Mouse (Mus musculus) ES-Bruce4 (cell line): ENCODE data around the gene 6430548M08Rik.

Experiments used
- CTCF ChIP-seq: IDR thresholded peaks from one replicate; pipeline ENCODE4 v1.8.1; 2011; ENCODE audit warnings: low read depth, low read length
- EP300 ChIP-seq: IDR thresholded peaks from 2 replicates; pipeline ENCODE4 v1.6.1; 2011; ENCODE audit warnings: low read depth, low read length; ENCODE audit not compliant: insufficient read depth
- POLR2A ChIP-seq: IDR thresholded peaks from one replicate; pipeline ENCODE4 v1.8.1; 2011; ENCODE audit warnings: low read length; ENCODE audit not compliant: insufficient read depth

DNA sequence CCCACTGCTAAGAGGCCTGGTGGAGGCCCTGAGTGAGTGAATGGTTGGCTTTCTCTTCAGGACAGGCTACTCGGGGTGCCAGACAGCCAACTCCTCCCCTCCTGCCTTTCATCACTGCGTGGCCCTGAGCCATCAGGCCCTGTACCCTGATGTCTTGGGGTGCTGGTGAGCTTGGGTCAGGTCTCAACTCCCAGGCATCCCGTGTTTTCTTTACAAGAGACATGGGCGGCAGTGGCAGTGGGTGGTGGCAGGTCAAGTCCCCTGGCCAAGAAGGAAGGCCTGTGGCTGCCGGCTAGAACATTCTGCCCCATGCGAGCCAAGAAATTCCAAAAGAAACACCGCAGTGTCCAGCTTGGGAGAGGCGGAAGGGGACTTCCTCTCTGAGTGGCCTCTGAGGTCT lies 72.5 kb downstream of the 6430548M08Rik start:
- TF ChIP-seq CTCF (no peak), EP300 (no peak), POLR2A (no peak)
